Mouse (Mus musculus) MEL (cell line): Measurements from ENCODE around the gene Vwa3a. TPM values are rescaled to one million over a fixed set of nuclear protein-coding genes. Genes with fewer than 3 reads are reported as not detected.
A peak's percentile ranks its signal among the peaks of the same experiment; 100 is the strongest.

ENCODE experiments used
- DNase-seq: peaks from one replicate; pipeline ENCODE4 v3.0.0; 2011; ENCODE audit warnings: low read depth, low spot score
- H3K27ac ChIP-seq: 2 replicates; pipeline ENCODE4 v1.5.1; 2012; ENCODE audit warnings: low read depth, mild to moderate bottlenecking, control low read depth, low read length, moderate library complexity; ENCODE audit not compliant: control insufficient read depth
- H3K27me3 ChIP-seq, 2 experiments: fragments of 150-350 bp in 1 of 2; sonication (generic) in 1 of 2; 2 replicates each; pipeline ENCODE4 v1.6.1; 2012; ENCODE audit warnings: low read length in 2 of 2, mild to moderate bottlenecking in 2 of 2, improper control_type of control experiment in 1 of 2, moderate library complexity in 1 of 2; ENCODE audit not compliant: insufficient read depth in 2 of 2, control insufficient read depth in 1 of 2
- H3K36me3 ChIP-seq, 2 experiments: 2 replicates each; pipeline ENCODE4 v1.6.1; 2012 to 2014; ENCODE audit warnings: low read length in 2 of 2, improper control_type of control experiment in 1 of 2, inconsistent platforms in 1 of 2, mild to moderate bottlenecking in 1 of 2; ENCODE audit not compliant: insufficient read depth in 2 of 2, control insufficient read depth in 1 of 2
- H3K4me1 ChIP-seq, 2 experiments: fragments of 150-350 bp in 1 of 2; sonication (generic) in 1 of 2; 2 replicates each; pipeline ENCODE4 v1.6.1; 2012; ENCODE audit warnings: low read length in 2 of 2, improper control_type of control experiment in 1 of 2, mild to moderate bottlenecking in 1 of 2; ENCODE audit not compliant: insufficient read depth in 2 of 2, control insufficient read depth in 1 of 2
- H3K4me3 ChIP-seq, 2 experiments: fragments of 150-350 bp in 1 of 2; sonication (generic) in 1 of 2; 2 replicates each; pipeline ENCODE4 v1.5.1; 2012; ENCODE audit warnings: low read depth in 2 of 2, low read length in 2 of 2, mild to moderate bottlenecking in 2 of 2, moderate library complexity in 2 of 2, control low read depth in 1 of 2, improper control_type of control experiment in 1 of 2; ENCODE audit not compliant: control insufficient read depth in 1 of 2, insufficient read depth in 1 of 2
- H3K79me2 ChIP-seq: 2 replicates; pipeline ENCODE4 v1.6.1; 2012; ENCODE audit warnings: mild to moderate bottlenecking, low read length, moderate library complexity; ENCODE audit not compliant: control insufficient read depth, poor library complexity, insufficient read depth
- H3K9ac ChIP-seq: 2 replicates; pipeline ENCODE4 v1.6.1; 2012; ENCODE audit warnings: low read depth, mild to moderate bottlenecking, control low read depth, low read length, moderate library complexity; ENCODE audit not compliant: control insufficient read depth, poor library complexity, severe bottlenecking
- H3K9me3 ChIP-seq: fragments of 150-350 bp; sonication (generic); replicated peaks from 2 replicates; pipeline ENCODE4 v1.6.1; 2012; ENCODE audit warnings: mild to moderate bottlenecking, low read length, improper control_type of control experiment, moderate library complexity; ENCODE audit not compliant: insufficient read depth
- BHLHE40 ChIP-seq: IDR thresholded peaks from 2 replicates; pipeline ENCODE4 v1.6.1; 2012; ENCODE audit warnings: low read depth, mild to moderate bottlenecking, inconsistent platforms, low read length, improper control_type of control experiment, borderline replicate concordance
- CHD1 ChIP-seq: IDR thresholded peaks from 2 replicates; pipeline ENCODE4 v1.6.1; 2012; ENCODE audit warnings: low read depth, mild to moderate bottlenecking, inconsistent platforms, low read length, improper control_type of control experiment
- CHD2 ChIP-seq: IDR thresholded peaks from 2 replicates; pipeline ENCODE4 v1.6.1; 2011; ENCODE audit warnings: low read length, improper control_type of control experiment
- CTCF ChIP-seq, 3 experiments: IDR thresholded peaks in 2 of 3; conservative IDR thresholded peaks in 1 of 3; 2 replicates each; pipeline ENCODE4 v1.5.1; 2011 to 2012; ENCODE audit warnings: low read length in 3 of 3, low read depth in 2 of 3, mild to moderate bottlenecking in 2 of 3, improper control_type of control experiment in 1 of 3, inconsistent platforms in 1 of 3, mixed read lengths in 1 of 3, moderate library complexity in 1 of 3; ENCODE audit not compliant: control insufficient read depth in 1 of 3, insufficient read depth in 1 of 3, poor library complexity in 1 of 3, severe bottlenecking in 1 of 3
- E2F4 ChIP-seq: IDR thresholded peaks from 2 replicates; pipeline ENCODE4 v1.6.1; 2011; ENCODE audit warnings: low read depth, low read length, improper control_type of control experiment, borderline replicate concordance
- ELF1 ChIP-seq: IDR thresholded peaks from 2 replicates; pipeline ENCODE4 v1.6.1; 2014; ENCODE audit warnings: low read depth, mild to moderate bottlenecking, inconsistent platforms, low read length, improper control_type of control experiment, moderate library complexity
- EP300 ChIP-seq, 2 experiments: IDR thresholded peaks; 2 replicates each; pipeline ENCODE4 v1.6.1; 2011; ENCODE audit warnings: improper control_type of control experiment in 2 of 2, low read length in 2 of 2, low read depth in 1 of 2, mild to moderate bottlenecking in 1 of 2
- MAFK ChIP-seq: IDR thresholded peaks from 2 replicates; pipeline ENCODE4 v1.6.1; 2011; ENCODE audit warnings: low read depth, mild to moderate bottlenecking, low read length, improper control_type of control experiment, borderline replicate concordance
- MXI1 ChIP-seq: IDR thresholded peaks from 2 replicates; pipeline ENCODE4 v1.6.1; 2011; ENCODE audit warnings: mild to moderate bottlenecking, low read depth, low read length, improper control_type of control experiment
- MYB ChIP-seq: IDR thresholded peaks from 2 replicates; pipeline ENCODE4 v1.6.1; 2011; ENCODE audit warnings: mild to moderate bottlenecking, low read depth, low read length, improper control_type of control experiment
- MYC ChIP-seq: IDR thresholded peaks from 2 replicates; pipeline ENCODE4 v1.6.1; 2011; ENCODE audit warnings: low read depth, mild to moderate bottlenecking, low read length, improper control_type of control experiment, moderate library complexity
- NELFE ChIP-seq: IDR thresholded peaks from 2 replicates; pipeline ENCODE4 v1.6.1; 2011; ENCODE audit warnings: low read depth, low read length, improper control_type of control experiment
- RAD21 ChIP-seq: IDR thresholded peaks from 2 replicates; pipeline ENCODE4 v1.6.1; 2011; ENCODE audit warnings: mild to moderate bottlenecking, low read depth, low read length, improper control_type of control experiment
- SIN3A ChIP-seq: IDR thresholded peaks from 2 replicates; pipeline ENCODE4 v1.6.1; 2012; ENCODE audit warnings: low read length, improper control_type of control experiment, inconsistent platforms
- SMC3 ChIP-seq: IDR thresholded peaks from 2 replicates; pipeline ENCODE4 v1.6.1; 2011; ENCODE audit warnings: low read depth, low read length, improper control_type of control experiment
- TBP ChIP-seq: IDR thresholded peaks from 2 replicates; pipeline ENCODE4 v1.8.0; 2011; ENCODE audit warnings: low read depth, low read length, improper control_type of control experiment
- USF1 ChIP-seq: IDR thresholded peaks from 2 replicates; pipeline ENCODE4 v1.6.1; 2014; ENCODE audit warnings: low read depth, mild to moderate bottlenecking, inconsistent platforms, low read length, improper control_type of control experiment, moderate library complexity
- ZC3H11A ChIP-seq: IDR thresholded peaks from 2 replicates; pipeline ENCODE4 v1.6.1; 2012; ENCODE audit warnings: low read depth, mild to moderate bottlenecking, inconsistent platforms, low read length, improper control_type of control experiment
- polyA plus RNA-seq, 2 experiments: library from polyadenylated mRNA; stranded (reverse) in 1 of 2; unstranded in 1 of 2; fragments of >175 nt in 1 of 2; fragments of >200 nt in 1 of 2; gene quantifications; 2 replicates each; pipeline versions ENCODE4 v1.2.1 to v1.2.4; 2012; ENCODE audit warnings: low replicate concordance in 2 of 2, low read depth in 1 of 2; ENCODE audit not compliant: insufficient read length in 2 of 2, insufficient read depth in 1 of 2, missing spikeins in 1 of 2
- total RNA-seq: library from RNA; depleted of rRNA; stranded (reverse); fragments of 300-350 nt; gene quantifications from 2 replicates; pipeline ENCODE4 v1.2.3, GENCODE M21; 2012

Gene Vwa3a
- total and polyA plus RNA-seq, 3 experiments: not detected

GRCm38 (mm10) chr7:120825097-120825496, 86.0 kb downstream of the Vwa3a start:
- no peak overlapping the region for H3K4me3 ChIP-seq
- H3K27ac ChIP-seq: no peak overlapping the region
- H3K79me2 ChIP-seq: no peaks in the 10 kb centered on the region
- peaks cover 0 to 1% of the 10 kb centered on the region in 2 experiments; a peak in 1 of 4 replicates for H3K27me3 ChIP-seq
- peaks cover 0 to 4% of the 10 kb centered on the region in 2 experiments; a peak in 1 of 4 replicates for H3K36me3 ChIP-seq
- H3K9ac ChIP-seq: no peak overlapping the region
- H3K9me3 ChIP-seq: no peaks in the 10 kb centered on the region
- DNase-seq: no peak
- H3K4me1 ChIP-seq: peaks cover 0 to 8% of the 10 kb centered on the region in 2 experiments; a peak in 2 of 4 replicates
- TF ChIP-seq BHLHE40 (no peak), MXI1 (no peak), USF1 (no peak), MYC (no peak), MYB (no peak)

- no peak overlapping the region for H3K4me3 ChIP-seq
Measured at GRCm38 (mm10) chr7:120826408-120826807, 87.3 kb downstream of the Vwa3a start.

GRCm38 (mm10) chr7:120830431-120831381, 91.6 kb downstream of the Vwa3a start:
- Histone ChIP-seq H3K79me2 (no peaks in the 10 kb centered on the region; the same call in 1 of the 2 replicates), H3K9me3 (no peaks in the 10 kb centered on the region), H3K27ac (no peak overlapping the region), H3K36me3 (peaks cover 0 to 14% of the 10 kb centered on the region in 2 experiments; a peak in 2 of 4 replicates), H3K4me1 (peaks cover 5 to 24% of the 10 kb centered on the region in 2 experiments), H3K9ac (peak overlapping the region; percentile 35), H3K27me3 (no peaks in the 10 kb centered on the region), H3K4me3 (peak overlapping the region; percentile 77 to 84)
- TF ChIP-seq MXI1 (peak; percentile 47; the same call in 1 of the 2 replicates), SIN3A (peak; percentile 53), USF1 (no peak)
- DNase-seq: peak; percentile 65

More at GRCm38 (mm10) chr7:120826408-120826807, 87.3 kb downstream of the Vwa3a start:
- no peaks in the 10 kb centered on the region for H3K9me3 ChIP-seq
- peaks cover 0 to 4% of the 10 kb centered on the region in 2 experiments; a peak in 1 of 4 replicates for H3K36me3 ChIP-seq
- no peak overlapping the region for H3K9ac ChIP-seq
- H3K79me2 ChIP-seq: no peaks in the 10 kb centered on the region
- H3K4me1 ChIP-seq: peaks cover 0 to 11% of the 10 kb centered on the region in 2 experiments; a peak in 2 of 4 replicates
- H3K27ac ChIP-seq: no peak overlapping the region
- peak; percentile 60 for DNase-seq
- peaks cover 0 to 1% of the 10 kb centered on the region in 2 experiments; a peak in 1 of 4 replicates for H3K27me3 ChIP-seq
- TF ChIP-seq CHD1 (no peak), RAD21 (peak; percentile 45), NELFE (no peak), TBP (no peak), ELF1 (no peak), USF1 (no peak), SIN3A (peak; percentile 32; the same call in 1 of the 2 replicates), ZC3H11A (peak; percentile 37; the same call in 1 of the 2 replicates), MAFK (no peak), SMC3 (peak; percentile 76), CHD2 (no peak), CTCF (IDR thresholded peaks at IDR 0.05 in 2 of 3, conservative IDR thresholded peaks at IDR 0.05 in 1 of 3; ENCODE audit: control insufficient read depth in 1 of 3, insufficient read depth in 1 of 3, low read depth in 2 of 3, low read length in 3 of 3, poor library complexity in 1 of 3, severe bottlenecking in 1 of 3) (peak; percentile 80 to 90 (median 81)), EP300 (IDR thresholded peaks at IDR 0.05; ENCODE audit: low read depth in 1 of 2, low read length in 2 of 2) (no peak), E2F4 (no peak)
